ENCODE assay signal across 23 mouse cellular contexts in genomic region chr14:21223971-21224635, GRCm38 (mm10).
DNase-seq lines count a peak whose midpoint lies in the region; ATAC-seq and TF ChIP-seq lines count a peak whose summit lies in the region.
"Had no signal": no experiment of that assay in that cellular context is flagged by ENCODE, and none has a peak within 500 bp of the region (broad histone marks: within the 10 kb centered on the region; RNA-seq: fewer than 3 reads in every experiment).

No protein-coding gene starts in this region.

- no peaks in the 10 kb centered on the region for H3K9me3 ChIP-seq in intestine, embryonic 16.5 days (ENCODE audit: control insufficient read depth, low read length)
- no peaks in the 10 kb centered on the region for H3K9me3 ChIP-seq in intestine, embryonic 15.5 days
- no peaks in the 10 kb centered on the region for H3K9me3 ChIP-seq in liver, embryonic 11.5 days (ENCODE audit: control insufficient read depth, low read length)
- H3K9me3 ChIP-seq in liver, postnatal 0 days (ENCODE audit: low read length): no peaks in the 10 kb centered on the region
- H3K9me3 ChIP-seq: embryonic facial prominence, embryonic 13.5 days; heart, embryonic 15.5 days; kidney, embryonic 15.5 days; lung, embryonic 15.5 days had no signal

- intact Hi-C loops in heart, postnatal 36 days (cut with DNase I): no loop called here

- 83% methylated on average over 3 of the region's 3 CpGs for WGBS in intestine, embryonic 16.5 days
- 85% methylated on average over 3 of the region's 3 CpGs for WGBS in intestine, embryonic 15.5 days
- WGBS in liver, embryonic 11.5 days: 54% methylated on average over 3 of the region's 3 CpGs
- 54% methylated on average over 3 of the region's 3 CpGs for WGBS in liver, postnatal 0 days (ENCODE audit: insufficient replicate concordance)

- no peaks in the 10 kb centered on the region for H3K36me3 ChIP-seq in intestine, embryonic 16.5 days (ENCODE audit: control insufficient read depth, insufficient read depth, low read length)
- no peaks in the 10 kb centered on the region for H3K36me3 ChIP-seq in intestine, embryonic 15.5 days
- no peaks in the 10 kb centered on the region for H3K36me3 ChIP-seq in liver, embryonic 11.5 days (ENCODE audit: control insufficient read depth, insufficient read depth, low read length)
- no peaks in the 10 kb centered on the region for H3K36me3 ChIP-seq in liver, postnatal 0 days (replicated peaks; ENCODE audit: insufficient read depth, low read length)
- H3K36me3 ChIP-seq: embryonic facial prominence, embryonic 13.5 days; heart, embryonic 15.5 days; kidney, embryonic 15.5 days; lung, embryonic 15.5 days had no signal

- H3K9ac ChIP-seq in intestine, embryonic 16.5 days (ENCODE audit: low read depth, low read length): no peak overlapping the region
- H3K9ac ChIP-seq in intestine, embryonic 15.5 days: no peak overlapping the region
- H3K9ac ChIP-seq in liver, embryonic 11.5 days (ENCODE audit: low read depth, low read length): no peak overlapping the region
- no peak overlapping the region for H3K9ac ChIP-seq in liver, postnatal 0 days (replicated peaks)
- H3K9ac ChIP-seq: embryonic facial prominence, embryonic 13.5 days; forebrain, postnatal 0 days; heart, embryonic 15.5 days; kidney, embryonic 15.5 days; lung, embryonic 15.5 days had no signal

- H3K27me3 ChIP-seq in intestine, embryonic 16.5 days (replicated peaks; ENCODE audit: control insufficient read depth, insufficient read depth, low read length): no peaks in the 10 kb centered on the region
- no peaks in the 10 kb centered on the region for H3K27me3 ChIP-seq in intestine, embryonic 15.5 days (replicated peaks)
- no peaks in the 10 kb centered on the region for H3K27me3 ChIP-seq in liver, embryonic 11.5 days (replicated peaks; ENCODE audit: control insufficient read depth, insufficient read depth, low read length)
- H3K27me3 ChIP-seq in liver, postnatal 0 days (ENCODE audit: insufficient read depth, low read length): no peaks in the 10 kb centered on the region
- H3K27me3 ChIP-seq: embryonic facial prominence, embryonic 13.5 days; heart, embryonic 15.5 days; kidney, embryonic 15.5 days; lung, embryonic 15.5 days; Patski had no signal

- ATAC-seq in intestine, embryonic 16.5 days: 0 out of 2 replicates have a peak, but pooled peaks have one; percentile 28
- no peak for ATAC-seq in intestine, embryonic 15.5 days
- peak; percentile 92 for ATAC-seq in liver, embryonic 11.5 days (replicated peaks; ENCODE audit: low FRiP score)
- peak; percentile 71 for ATAC-seq in liver, postnatal 0 days
- ATAC-seq: CD4-positive, CD25-positive, alpha-beta regulatory T cell, adult 4 months; forebrain, postnatal 0 days; hindbrain, embryonic 16.5 days; Patski had no signal

- TF ChIP-seq EP300 in liver, postnatal 0 days (IDR thresholded peaks at IDR 0.05; ENCODE audit: low read depth): peak; percentile 44; the same call in 1 of the 2 replicates

- no peak overlapping the region for H3K4me3 ChIP-seq in intestine, embryonic 16.5 days (ENCODE audit: low read length)
- H3K4me3 ChIP-seq in intestine, embryonic 15.5 days (replicated peaks): no peak overlapping the region
- H3K4me3 ChIP-seq in liver, embryonic 11.5 days (ENCODE audit: low read depth, low read length): no peak overlapping the region
- no peak overlapping the region for H3K4me3 ChIP-seq in liver, postnatal 0 days (ENCODE audit: low read depth, low read length)
- H3K4me3 ChIP-seq: embryonic facial prominence, embryonic 13.5 days; heart, embryonic 15.5 days; kidney, embryonic 15.5 days; lung, embryonic 15.5 days had no signal

- H3K4me1 ChIP-seq in intestine, embryonic 16.5 days (ENCODE audit: control insufficient read depth, insufficient read depth, low read length): 0 out of 2 replicates have a peak, but pooled peaks cover 2% of the 10 kb centered on the region
- H3K4me1 ChIP-seq in intestine, embryonic 15.5 days (replicated peaks): no peaks in the 10 kb centered on the region
- peaks cover 20% of the 10 kb centered on the region for H3K4me1 ChIP-seq in liver, embryonic 11.5 days (replicated peaks; ENCODE audit: control insufficient read depth, insufficient read depth, low read length)
- H3K4me1 ChIP-seq in liver, postnatal 0 days (ENCODE audit: insufficient read depth): no peaks in the 10 kb centered on the region
- H3K4me1 ChIP-seq: kidney, embryonic 15.5 days; lung, embryonic 15.5 days had no signal

- H3K27ac ChIP-seq in intestine, embryonic 16.5 days (ENCODE audit: low read length): no peak overlapping the region
- no peak overlapping the region for H3K27ac ChIP-seq in intestine, embryonic 15.5 days
- peak overlapping the region; percentile 61 for H3K27ac ChIP-seq in liver, embryonic 11.5 days (ENCODE audit: low read depth, low read length)
- no peak overlapping the region for H3K27ac ChIP-seq in liver, postnatal 0 days (ENCODE audit: low read depth)
- H3K27ac ChIP-seq: embryonic facial prominence, embryonic 13.5 days; heart, embryonic 15.5 days; kidney, embryonic 15.5 days; lung, embryonic 15.5 days had no signal

- DNase-seq in c-Kit-positive CD71-positive TER-119-positive erythroid progenitor cells, embryonic 14.5 days (ENCODE audit: low spot score): peak; percentile 68
- no peak for DNase-seq in liver, embryonic 11.5 days (ENCODE audit: low spot score)
- no peak for DNase-seq in liver, postnatal 0 days
- DNase-seq in Muller cell, postnatal 12 days (ENCODE audit: inconsistent ontology term): no peak
- DNase-seq in spleen, adult 12 weeks (ENCODE audit: low spot score): no peak
- no peak for DNase-seq in heart, postnatal 36 days
- DNase-seq: cerebellum, adult 2 months; cerebellum, postnatal 36 days; embryo, embryonic 11 days; forebrain, postnatal 0 days; kidney, adult 11 months; kidney, postnatal 4 days; lung, postnatal 36 days had no signal

- TF ChIP-seq CTCF in liver, postnatal 0 days (IDR thresholded peaks at IDR 0.05; ENCODE audit: low read depth): no peak

- H3K4me2 ChIP-seq in intestine, embryonic 16.5 days (ENCODE audit: low read depth, low read length): no peak overlapping the region
- no peak overlapping the region for H3K4me2 ChIP-seq in intestine, embryonic 15.5 days (replicated peaks)
- H3K4me2 ChIP-seq in liver, embryonic 11.5 days: peak overlapping the region; percentile 34; the same call in 1 of the 2 replicates
- 0 out of 2 replicates have a peak overlapping the region, but pooled peaks have one; percentile 0 for H3K4me2 ChIP-seq in liver, postnatal 0 days (ENCODE audit: low read depth, low read length)
- H3K4me2 ChIP-seq: embryonic facial prominence, embryonic 13.5 days; heart, embryonic 15.5 days; kidney, embryonic 15.5 days; lung, embryonic 15.5 days; midbrain, embryonic 11.5 days had no signal

Comparison
In these comparisons a context has a peak if more than half of its experiments do, and no peak if none do; other contexts are left out.
1. H3K4me2 ChIP-seq: peak in liver, embryonic 11.5 days (single experiment) and liver, postnatal 0 days (single experiment); none in intestine, embryonic 16.5 days (single experiment) and intestine, embryonic 15.5 days (single experiment).